7 mouse cellular contexts compared by ENCODE assay signal in the genomic region with DNA sequence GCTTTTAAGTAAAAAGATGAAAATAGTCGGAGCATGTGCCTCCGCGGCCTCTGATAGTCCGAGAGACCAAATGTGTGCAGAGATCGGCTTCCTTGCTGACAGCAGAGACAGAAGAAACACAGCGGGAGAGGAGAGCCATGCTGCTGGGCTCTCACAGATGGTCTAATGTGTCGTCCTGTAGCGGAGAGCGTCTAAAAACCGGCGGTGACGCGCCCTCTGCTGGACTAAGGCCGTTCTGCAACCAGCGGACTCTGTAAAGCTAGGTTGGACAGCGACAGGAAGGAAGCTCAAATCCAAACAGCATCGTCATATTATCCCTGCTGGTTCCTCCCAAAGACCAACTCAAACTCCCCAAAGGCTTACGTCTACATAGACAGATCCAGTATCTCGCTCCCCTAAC. TPM values are rescaled to one million over a fixed set of nuclear protein-coding genes. Genes with fewer than 3 reads are reported as not detected.
DNase-seq lines count a peak whose midpoint lies in the region; ATAC-seq and TF ChIP-seq lines count a peak whose summit lies in the region.

No protein-coding gene starts in this region.

- H3K4me2 ChIP-seq in embryonic facial prominence, embryonic 13.5 days, result peak overlapping the region; percentile 65
- H3K4me2 ChIP-seq in limb, embryonic 13.5 days (replicated peaks), result peak overlapping the region; percentile 67
- peak overlapping the region; percentile 80 for H3K4me2 ChIP-seq in midbrain, embryonic 15.5 days

- no peak overlapping the region for H3K9ac ChIP-seq in embryonic facial prominence, embryonic 13.5 days
- no peak overlapping the region for H3K9ac ChIP-seq in limb, embryonic 13.5 days
- H3K9ac ChIP-seq in midbrain, embryonic 15.5 days, result peak overlapping the region; percentile 34; the same call in 1 of the 2 replicates

- WGBS in embryonic facial prominence, embryonic 13.5 days, result 1% methylated on average over 19 of the region's 19 CpGs
- WGBS in limb, embryonic 13.5 days, result under 1% methylated on average over 19 of the region's 19 CpGs
- under 1% methylated on average over 19 of the region's 19 CpGs for WGBS in midbrain, embryonic 15.5 days
- under 1% methylated on average over 19 of the region's 19 CpGs for WGBS in spleen, adult 2 months

- peak; percentile 91 for DNase-seq in adrenal gland, postnatal 25 days
- peak; percentile 84 for DNase-seq in heart, adult 8-10 months (ENCODE audit: low spot score)
- peak; percentile 68 to 91 for DNase-seq in kidney, adult 8-10 months
- peak; percentile 28 to 75 for DNase-seq in spleen, adult 2 months (ENCODE audit: low read depth in 1 of 2, low spot score in 2 of 2)

- peak; percentile 95 for TF ChIP-seq CTCF in spleen, adult 2 months (IDR thresholded peaks at IDR 0.05; ENCODE audit: extremely low read depth, insufficient read depth, insufficient read length, insufficient replicate concordance)

- no peaks in the 10 kb centered on the region for H3K9me3 ChIP-seq in embryonic facial prominence, embryonic 13.5 days
- no peaks in the 10 kb centered on the region for H3K9me3 ChIP-seq in limb, embryonic 13.5 days
- H3K9me3 ChIP-seq in midbrain, embryonic 15.5 days, result no peaks in the 10 kb centered on the region

- H3K36me3 ChIP-seq in embryonic facial prominence, embryonic 13.5 days, result no peaks in the 10 kb centered on the region
- H3K36me3 ChIP-seq in limb, embryonic 13.5 days, result no peaks in the 10 kb centered on the region
- no peaks in the 10 kb centered on the region for H3K36me3 ChIP-seq in midbrain, embryonic 15.5 days (replicated peaks)
- no peaks in the 10 kb centered on the region for H3K36me3 ChIP-seq in spleen, adult 2 months (ENCODE audit: control insufficient read depth, insufficient read depth, low read length)

- no peak for ATAC-seq in embryonic facial prominence, embryonic 13.5 days (ENCODE audit: insufficient number of reproducible peaks, insufficient read depth, low FRiP score, low TSS enrichment, low read depth)
- peak; percentile 72 for ATAC-seq in limb, embryonic 13.5 days (ENCODE audit: low FRiP score, low read depth)
- ATAC-seq in midbrain, embryonic 15.5 days (replicated peaks), result peak; percentile 76

- no peak overlapping the region for H3K27ac ChIP-seq in embryonic facial prominence, embryonic 13.5 days
- peak overlapping the region; percentile 6 for H3K27ac ChIP-seq in limb, embryonic 13.5 days
- peak overlapping the region; percentile 52; the same call in 1 of the 2 replicates for H3K27ac ChIP-seq in midbrain, embryonic 15.5 days
- H3K27ac ChIP-seq in spleen, adult 2 months (ENCODE audit: insufficient read depth, low read length), result no peak overlapping the region

- no peak for TF ChIP-seq POLR2A in spleen, adult 2 months (IDR thresholded peaks at IDR 0.05; ENCODE audit: low read depth, low read length)

- H3K4me1 ChIP-seq in embryonic facial prominence, embryonic 13.5 days, result peaks cover 31% of the 10 kb centered on the region
- H3K4me1 ChIP-seq in limb, embryonic 13.5 days, result peaks cover 31% of the 10 kb centered on the region
- peaks cover 33% of the 10 kb centered on the region for H3K4me1 ChIP-seq in midbrain, embryonic 15.5 days
- no peaks in the 10 kb centered on the region for H3K4me1 ChIP-seq in spleen, adult 2 months (ENCODE audit: control insufficient read depth, insufficient read depth, insufficient read length)

- no peaks in the 10 kb centered on the region for H3K27me3 ChIP-seq in embryonic facial prominence, embryonic 13.5 days
- H3K27me3 ChIP-seq in limb, embryonic 13.5 days, result peaks cover 14% of the 10 kb centered on the region; the same call in 1 of the 2 replicates
- no peaks in the 10 kb centered on the region for H3K27me3 ChIP-seq in midbrain, embryonic 15.5 days (replicated peaks)
- H3K27me3 ChIP-seq in spleen, adult 2 months (ENCODE audit: control insufficient read depth, insufficient read depth, low read length), result no peaks in the 10 kb centered on the region

- H3K4me3 ChIP-seq in embryonic facial prominence, embryonic 13.5 days, result peak overlapping the region; percentile 36
- peak overlapping the region; percentile 37 for H3K4me3 ChIP-seq in limb, embryonic 13.5 days
- H3K4me3 ChIP-seq in midbrain, embryonic 15.5 days, result peak overlapping the region; percentile 32
- H3K4me3 ChIP-seq in spleen, adult 2 months (ENCODE audit: extremely low read depth, insufficient read depth, insufficient read length), result no peak overlapping the region

RNA-seq across cellular contexts. Expression of gene Abr, which starts 23.8 kb away (rescaled TPM):
- total RNA-seq in adrenal gland, postnatal 25 days (2021), result 53.7 and 55.3 TPM in 2 replicates
- polyA plus RNA-seq in embryonic facial prominence, embryonic 13.5 days (2015; fragmentation: Nextera tagmentation; extraction: Ambion mirVana), result 35.5 and 39.1 TPM in 2 replicates
- total RNA-seq in heart, adult 8-10 months (2022), result 10 to 100 TPM; 21.9 to 28.6 (median 25.0) TPM
- polyA plus RNA-seq in limb, embryonic 13.5 days (2015; fragmentation: Nextera tagmentation; extraction: Ambion mirVana), result 37.5 and 38.0 TPM in 2 replicates
- 127 and 128 TPM in 2 replicates for polyA plus RNA-seq in midbrain, embryonic 15.5 days (2015; fragmentation: Nextera tagmentation; extraction: Ambion mirVana)
- polyA plus RNA-seq in spleen, adult 2 months (2012; rRNA removed), result 37.2 and 41.9 TPM in 2 replicates

RNA-seq across cellular contexts. Expression of gene Bhlha9, which starts 26.3 kb away (rescaled TPM):
- total RNA-seq in adrenal gland, postnatal 25 days (2021), result not detected in 2 replicates
- not detected in 2 replicates for polyA plus RNA-seq in embryonic facial prominence, embryonic 13.5 days (2015; fragmentation: Nextera tagmentation; extraction: Ambion mirVana)
- total RNA-seq in heart, adult 8-10 months (2022), result not detected
- polyA plus RNA-seq in limb, embryonic 13.5 days (2015; fragmentation: Nextera tagmentation; extraction: Ambion mirVana), result 5.0 and 6.5 TPM in 2 replicates
- 0.92 and 1.1 TPM in 2 replicates for polyA plus RNA-seq in midbrain, embryonic 15.5 days (2015; fragmentation: Nextera tagmentation; extraction: Ambion mirVana)
- not detected in 2 replicates for polyA plus RNA-seq in spleen, adult 2 months (2012; rRNA removed)

RNA-seq across cellular contexts. Expression of gene Trarg1, which starts 33.7 kb away (rescaled TPM):
- total RNA-seq in adrenal gland, postnatal 25 days (2021), result 27.4 and 30.2 TPM in 2 replicates
- polyA plus RNA-seq in embryonic facial prominence, embryonic 13.5 days (2015; fragmentation: Nextera tagmentation; extraction: Ambion mirVana), result 0.31 and 0.76 TPM in 2 replicates
- total RNA-seq in heart, adult 8-10 months (2022), result 1 to 10 TPM; 2.6 to 3.6 (median 3.1) TPM
- polyA plus RNA-seq in limb, embryonic 13.5 days (2015; fragmentation: Nextera tagmentation; extraction: Ambion mirVana), result 0.32 and 0.37 TPM in 2 replicates
- 0.10 and 0.13 TPM in 2 replicates for polyA plus RNA-seq in midbrain, embryonic 15.5 days (2015; fragmentation: Nextera tagmentation; extraction: Ambion mirVana)
- polyA plus RNA-seq in spleen, adult 2 months (2012; rRNA removed), result 0.61 and 0.78 TPM in 2 replicates

Comparison
In these comparisons a context has a peak if more than half of its experiments do, and no peak if none do; other contexts are left out.
1. H3K27ac ChIP-seq: peak in limb, embryonic 13.5 days (single experiment) and midbrain, embryonic 15.5 days (single experiment); none in embryonic facial prominence, embryonic 13.5 days (single experiment) and spleen, adult 2 months (single experiment).
2. Peak in every context shown above with its lines, with median percentiles within 50 percentile points of each other: DNase-seq and H3K4me2 ChIP-seq.